Mouse (Mus musculus) liver, postnatal 0 days (tissue): ENCODE data around the gene Dstn.

ENCODE experiments used
- CTCF ChIP-seq: sonication (generic); IDR thresholded peaks from 2 replicates; pipeline ENCODE4 v1.5.1; 2016; ENCODE audit warnings: antibody characterized with exemption, low read depth
- EP300 ChIP-seq: IDR thresholded peaks from 2 replicates; pipeline ENCODE4 v1.6.1; 2016; ENCODE audit warnings: antibody characterized with exemption, low read depth, mild to moderate bottlenecking

- TF ChIP-seq CTCF (peak; percentile 72), EP300 (no peak)
Observed at GRCm38 (mm10) chr2:143945466-143946075, 30.5 kb downstream of the Dstn start.
